Mouse (Mus musculus): ENCODE results near the gene Krtap31-2. TPM values are rescaled to one million over a fixed set of nuclear protein-coding genes. Genes with fewer than 3 reads are reported as not detected.

Gene Krtap31-2
- polyA plus RNA-seq (2017; shearing (Covaris generic)) = not detected

GRCm38 (mm10) chr11:99935991-99936390, at the start of gene Krtap31-2:
Gene Krtap31-2 (plus strand): TSS chr11:99936291.

GRCm38 (mm10) chr11:99907620-99908019, 28.5 kb upstream of the Krtap31-2 start, which contains the start of gene Krtap31-1:
Gene Krtap31-1 (plus strand): TSS chr11:99907920.

GRCm38 (mm10) chr11:99914451-99914850, 21.6 kb upstream of the Krtap31-2 start, which contains the start of gene Gm11565:
Gene Gm11565 (plus strand): TSS chr11:99914751.

GRCm38 (mm10) chr11:99948175-99948574, 12.1 kb downstream of the Krtap31-2 start, which contains the start of gene Krtap9-5:
Gene Krtap9-5 (plus strand): TSS chr11:99948475.

GRCm38 (mm10) chr11:99978953-99979352, 42.9 kb downstream of the Krtap31-2 start, which contains the start of gene Krtap29-1:
Gene Krtap29-1 (minus strand): TSS chr11:99979053.

GRCm38 (mm10) chr11:99986180-99986647, 50.1 kb downstream of the Krtap31-2 start, which contains the start of gene Krtap16-1:
Gene Krtap16-1 (minus strand): TSS chr11:99986597.

Other genes with a start within 250 kb of the Krtap31-2 start
- gene Gm14190, start 245.6 kb upstream of the Krtap31-2 start, polyA plus RNA-seq (2017; shearing (Covaris generic)) = not detected
- not detected for gene Gm14180, start 202.0 kb upstream of the Krtap31-2 start, polyA plus RNA-seq (2017; shearing (Covaris generic))
- gene Gm11595, start 163.4 kb upstream of the Krtap31-2 start, polyA plus RNA-seq (2017; shearing (Covaris generic)) = not detected
- not detected for gene Krtap4-8, start 155.6 kb upstream of the Krtap31-2 start, polyA plus RNA-seq (2017; shearing (Covaris generic))
- not detected for gene Krtap4-9, start 151.1 kb upstream of the Krtap31-2 start, polyA plus RNA-seq (2017; shearing (Covaris generic))
- not detected for gene Gm11596, start 142.8 kb upstream of the Krtap31-2 start, polyA plus RNA-seq (2017; shearing (Covaris generic))
- not detected for gene Gm11569, start 137.4 kb upstream of the Krtap31-2 start, polyA plus RNA-seq (2017; shearing (Covaris generic))
- gene Gm11554, start 131.8 kb upstream of the Krtap31-2 start, polyA plus RNA-seq (2017; shearing (Covaris generic)) = not detected
- gene Krtap4-13, start 126.4 kb upstream of the Krtap31-2 start, polyA plus RNA-seq (2017; shearing (Covaris generic)) = not detected
- gene Gm11564, start 120.6 kb upstream of the Krtap31-2 start, polyA plus RNA-seq (2017; shearing (Covaris generic)) = not detected
- not detected for gene 2300003K06Rik, start 98.2 kb upstream of the Krtap31-2 start, polyA plus RNA-seq (2017; shearing (Covaris generic))
- gene Krtap4-16, start 84.7 kb upstream of the Krtap31-2 start, polyA plus RNA-seq (2017; shearing (Covaris generic)) = not detected
- gene Gm11568, start 78.4 kb upstream of the Krtap31-2 start, polyA plus RNA-seq (2017; shearing (Covaris generic)) = not detected
- not detected for gene Gm11559, start 71.8 kb upstream of the Krtap31-2 start, polyA plus RNA-seq (2017; shearing (Covaris generic))
- not detected for gene Krtap9-1, start 62.9 kb upstream of the Krtap31-2 start, polyA plus RNA-seq (2017; shearing (Covaris generic))
- gene Gm11567, start 57.1 kb upstream of the Krtap31-2 start, polyA plus RNA-seq (2017; shearing (Covaris generic)) = not detected
- gene Krtap31-1, start 28.4 kb upstream of the Krtap31-2 start, polyA plus RNA-seq (2017; shearing (Covaris generic)) = not detected
- gene Gm11565, start 21.5 kb upstream of the Krtap31-2 start, polyA plus RNA-seq (2017; shearing (Covaris generic)) = not detected
- not detected for gene Krtap9-5, start 12.2 kb downstream of the Krtap31-2 start, polyA plus RNA-seq (2017; shearing (Covaris generic))
- not detected for gene Krtap29-1, start 42.8 kb downstream of the Krtap31-2 start, polyA plus RNA-seq (2017; shearing (Covaris generic))
- not detected for gene Krtap16-1, start 50.3 kb downstream of the Krtap31-2 start, polyA plus RNA-seq (2017; shearing (Covaris generic))
- gene Krtap17-1, start 57.7 kb downstream of the Krtap31-2 start, polyA plus RNA-seq (2017; shearing (Covaris generic)) = not detected
- not detected for gene Krt33a, start 79.9 kb downstream of the Krtap31-2 start, polyA plus RNA-seq (2017; shearing (Covaris generic))
- not detected for gene Krt33b, start 93.6 kb downstream of the Krtap31-2 start, polyA plus RNA-seq (2017; shearing (Covaris generic))
- not detected for gene Krt34, start 105.3 kb downstream of the Krtap31-2 start, polyA plus RNA-seq (2017; shearing (Covaris generic))
- gene Krt31, start 114.3 kb downstream of the Krtap31-2 start, polyA plus RNA-seq (2017; shearing (Covaris generic)) = not detected
- not detected for gene Krt32, start 151.9 kb downstream of the Krtap31-2 start, polyA plus RNA-seq (2017; shearing (Covaris generic))
- gene Krt35, start 159.9 kb downstream of the Krtap31-2 start, polyA plus RNA-seq (2017; shearing (Covaris generic)) = not detected
- not detected for gene Krt36, start 169.3 kb downstream of the Krtap31-2 start, polyA plus RNA-seq (2017; shearing (Covaris generic))
- not detected for gene Krt13, start 185.3 kb downstream of the Krtap31-2 start, polyA plus RNA-seq (2017; shearing (Covaris generic))
- not detected for gene Krt15, start 199.6 kb downstream of the Krtap31-2 start, polyA plus RNA-seq (2017; shearing (Covaris generic))
- not detected for gene Krt19, start 212.4 kb downstream of the Krtap31-2 start, polyA plus RNA-seq (2017; shearing (Covaris generic))